Mouse (Mus musculus) Patski (cell line): Measurements from ENCODE around the gene Nfatc2ip. TPM values are rescaled to one million over a fixed set of nuclear protein-coding genes. Genes with fewer than 3 reads are reported as not detected.

Experiments used
- ATAC-seq: fragments of 100-300 bp; one replicate; pipeline ENCODE4 v1.8.0; 2021
- CTCF ChIA-PET: fragments of 350-600 bp; sonication (Branson Sonifier 250); formaldehyde crosslinking; loops from one replicate; lab custom pipeline; 2022; ENCODE audit warnings: inconsistent platforms; lab: Charles Lee
- POLR2A ChIA-PET: fragments of 350-600 bp; sonication (Branson Sonifier 250); formaldehyde crosslinking; loops from one replicate; lab custom pipeline; 2022; ENCODE audit warnings: antibody characterized with exemption, inconsistent platforms; lab: Charles Lee
- DNase-seq: peaks from one replicate; pipeline ENCODE4 v3.0.0-alpha.2; 2011; ENCODE audit warnings: low read depth, low spot score
- H3K27me3 ChIP-seq: fragments of 371-371 bp; one replicate; pipeline ENCODE4 v1.5.1; 2021
- CTCF ChIP-seq: fragments of 100-300 bp; IDR thresholded peaks from one replicate; pipeline ENCODE4 v1.5.1; 2021
- in situ Hi-C: fragments of 300-500 bp; cut with MboI; formaldehyde crosslinking; loops from 3 replicates; pipeline ENCODE4 v1.11.1; 2018; ENCODE audit warnings: low pct_unique_long_range_greater_than_20kb, mixed read lengths
- polyA plus RNA-seq: library from polyadenylated mRNA; unstranded; gene quantifications from one replicate; pipeline ENCODE4 v1.2.3, GENCODE M21; 2021

Nfatc2ip gene
- polyA plus RNA-seq, 1 experiment from 2014 or later = 8.9 TPM

- in situ Hi-C loops = no loop called here
- CTCF ChIA-PET = interaction anchor here (1.2 kb wide), 1 partner anchor 22 kb away, joined by 3 read pairs; no protein-coding TSS in a partner anchor
- POLR2A ChIA-PET = interaction anchor here (0.7 kb wide), 1 partner anchor 10 kb away, joined by 3 read pairs; no protein-coding TSS in a partner anchor
- ATAC-seq = no peak
- peaks cover 4% of the 10 kb centered on the region for H3K27me3 ChIP-seq
- no peak for TF ChIP-seq CTCF
- DNase-seq = no peak
These were observed 49.4 kb downstream of the Nfatc2ip start for GRCm38 (mm10) chr7:126347098-126347497.

GRCm38 (mm10) chr7:126345969-126346368 is 50.6 kb downstream of the Nfatc2ip start:
- in situ Hi-C loops = no loop called here
- DNase-seq = no peak
- POLR2A ChIA-PET = no interaction called here
- no peak for ATAC-seq
- TF ChIP-seq CTCF = no peak
- CTCF ChIA-PET = interaction anchor here (1.2 kb wide), 1 partner anchor 21 kb away, joined by 3 read pairs; no protein-coding TSS in a partner anchor
- peaks cover 4% of the 10 kb centered on the region for H3K27me3 ChIP-seq

- CTCF ChIA-PET = no interaction called here
- peaks cover 4% of the 10 kb centered on the region for H3K27me3 ChIP-seq
- DNase-seq = no peak
- no peak for TF ChIP-seq CTCF
- no peak for ATAC-seq
- POLR2A ChIA-PET = no interaction called here
- in situ Hi-C loops = no loop called here
These were observed 51.0 kb downstream of the Nfatc2ip start for GRCm38 (mm10) chr7:126345557-126345956.

- in situ Hi-C loops = no loop called here
- H3K27me3 ChIP-seq = no peaks in the 10 kb centered on the region
- ATAC-seq (no peak), DNase-seq (no peak)
- no peak for TF ChIP-seq CTCF
- POLR2A ChIA-PET = no interaction called here
- CTCF ChIA-PET = no interaction called here
These were observed 55.6 kb downstream of the Nfatc2ip start for GRCm38 (mm10) chr7:126340896-126341295.

- no peak for DNase-seq
- ChIA-PET CTCF (interaction anchor here (1.3 to 1.5 kb wide), 2 partner anchors 17 to 37 kb away, joined by 5 read pairs; partner anchors contain the start of gene Spns1), POLR2A (no interaction called here)
- in situ Hi-C loops = no loop called here
- ATAC-seq = no peak
- TF ChIP-seq CTCF = no peak
- H3K27me3 ChIP-seq = no peaks in the 10 kb centered on the region
These were observed 56.3 kb downstream of the Nfatc2ip start for GRCm38 (mm10) chr7:126340206-126340618.

GRCm38 (mm10) chr7:126339521-126339971 is 57.0 kb downstream of the Nfatc2ip start:
- H3K27me3 ChIP-seq = no peaks in the 10 kb centered on the region
- ATAC-seq (no peak), DNase-seq (no peak)
- CTCF ChIA-PET = interaction anchor here (1.3 to 1.5 kb wide), 2 partner anchors 16 to 37 kb away, joined by 5 read pairs; partner anchors contain the start of gene Spns1
- POLR2A ChIA-PET = no interaction called here
- TF ChIP-seq CTCF = no peak
- in situ Hi-C loops = no loop called here

GRCm38 (mm10) chr7:126338906-126339305 is 57.6 kb downstream of the Nfatc2ip start:
- in situ Hi-C loops = no loop called here
- DNase-seq (no peak), ATAC-seq (no peak)
- POLR2A ChIA-PET = no interaction called here
- CTCF ChIA-PET = interaction anchor here (1.3 to 1.5 kb wide), 2 partner anchors 15 to 38 kb away, joined by 5 read pairs; partner anchors contain the start of gene Spns1
- no peaks in the 10 kb centered on the region for H3K27me3 ChIP-seq
- TF ChIP-seq CTCF = no peak

- in situ Hi-C loops = no loop called here
- no peaks in the 10 kb centered on the region for H3K27me3 ChIP-seq
- ChIA-PET CTCF (no interaction called here), POLR2A (no interaction called here)
- no peak for DNase-seq
- ATAC-seq = no peak
- TF ChIP-seq CTCF = peak; percentile 37
These were observed 61.0 kb downstream of the Nfatc2ip start for GRCm38 (mm10) chr7:126335556-126335955.

Other genes with a start within 250 kb of the Nfatc2ip start
- 99.2 TPM for gene Xpo6, start 196.2 kb downstream of the Nfatc2ip start, polyA plus RNA-seq
- 19.4 TPM for gene Sbk1, start 124.1 kb downstream of the Nfatc2ip start, polyA plus RNA-seq
- gene Lat, start 27.2 kb downstream of the Nfatc2ip start, polyA plus RNA-seq = 0.95 TPM
- 69.3 TPM for gene Spns1, start 19.3 kb downstream of the Nfatc2ip start, polyA plus RNA-seq
- gene Cd19, start 18.2 kb upstream of the Nfatc2ip start, polyA plus RNA-seq = not detected
- gene Rabep2, start 32.0 kb upstream of the Nfatc2ip start, polyA plus RNA-seq = 30.2 TPM
- gene Atp2a1, start 66.4 kb upstream of the Nfatc2ip start, polyA plus RNA-seq = 0.10 TPM
- gene Sh2b1, start 78.7 kb upstream of the Nfatc2ip start, polyA plus RNA-seq = 64.4 TPM
- 159 TPM for gene Tufm, start 90.6 kb upstream of the Nfatc2ip start, polyA plus RNA-seq
- gene Atxn2l, start 106.7 kb upstream of the Nfatc2ip start, polyA plus RNA-seq = 113 TPM
- gene Eif3c, start 169.7 kb upstream of the Nfatc2ip start, polyA plus RNA-seq = 322 TPM
- 0.94 TPM for gene Apobr, start 188.2 kb upstream of the Nfatc2ip start, polyA plus RNA-seq
- gene Cln3, start 189.1 kb upstream of the Nfatc2ip start, polyA plus RNA-seq = 2.6 TPM
- 0.68 TPM for gene Il27, start 198.2 kb upstream of the Nfatc2ip start, polyA plus RNA-seq
- 138 TPM for gene Nupr1, start 234.1 kb upstream of the Nfatc2ip start, polyA plus RNA-seq